Mouse (Mus musculus) kidney, embryonic 16.5 days (tissue): Measurements from ENCODE around the gene Enoph1. TPM values are rescaled to one million over a fixed set of nuclear protein-coding genes. Genes with fewer than 3 reads are reported as not detected.
A peak's percentile ranks its signal among the peaks of the same experiment; 100 is the strongest.

Source experiments
- ATAC-seq: fragments of 200-750 bp; cut with Nextera tagmentation; 2 replicates; pipeline ENCODE4 v1.8.0; 2017; ENCODE audit warnings: moderate TSS enrichment; ENCODE audit not compliant: low FRiP score, low TSS enrichment
- H3K27ac ChIP-seq: fragments of 300-500 bp; sonication (generic); 2 replicates; pipeline ENCODE4 v1.5.1; 2014; ENCODE audit warnings: low read length
- H3K27me3 ChIP-seq: fragments of 300-500 bp; sonication (generic); 2 replicates; pipeline ENCODE4 v1.6.1; 2014; ENCODE audit warnings: low read length, control low read depth, mixed read lengths; ENCODE audit not compliant: insufficient read depth
- H3K36me3 ChIP-seq: fragments of 300-500 bp; sonication (generic); 2 replicates; pipeline ENCODE4 v1.6.1; 2014; ENCODE audit warnings: low read length, control low read depth, mixed read lengths; ENCODE audit not compliant: insufficient read depth
- H3K4me1 ChIP-seq: fragments of 300-500 bp; sonication (generic); 2 replicates; pipeline ENCODE4 v1.6.1; 2014; ENCODE audit warnings: low read length, control low read depth, mixed read lengths; ENCODE audit not compliant: insufficient read depth
- H3K4me2 ChIP-seq: fragments of 300-500 bp; sonication (generic); replicated peaks from 2 replicates; pipeline ENCODE4 v1.6.1; 2014; ENCODE audit warnings: low read depth, low read length
- H3K4me3 ChIP-seq: fragments of 300-500 bp; sonication (generic); 2 replicates; pipeline ENCODE4 v1.5.1; 2014; ENCODE audit warnings: mild to moderate bottlenecking, low read length
- H3K9ac ChIP-seq: fragments of 300-500 bp; sonication (generic); replicated peaks from 2 replicates; pipeline ENCODE4 v1.6.1; 2014; ENCODE audit warnings: low read length
- H3K9me3 ChIP-seq: fragments of 300-500 bp; sonication (generic); 2 replicates; pipeline ENCODE4 v1.6.1; 2016; ENCODE audit warnings: low read length, control low read depth
- WGBS: fragments of 180-500 bp; shearing (Covaris S2); extraction: QIAGEN DNeasy Blood & Tissue Kit; methylation state at CpG from one replicate; pipeline ENCODE4 v1.1.7; 2014; 5-methylcytosine and 5-hydroxymethylcytosine counted together
- polyA plus RNA-seq: library from polyadenylated mRNA; unstranded; fragments of >200 nt; fragmentation: Nextera tagmentation; extraction: Ambion mirVana; gene quantifications from 2 replicates; pipeline ENCODE4 v1.2.1, GENCODE M21; 2015

The Enoph1 gene
- polyA plus RNA-seq, 1 experiment from 2014 or later: 52.1 TPM

DNA sequence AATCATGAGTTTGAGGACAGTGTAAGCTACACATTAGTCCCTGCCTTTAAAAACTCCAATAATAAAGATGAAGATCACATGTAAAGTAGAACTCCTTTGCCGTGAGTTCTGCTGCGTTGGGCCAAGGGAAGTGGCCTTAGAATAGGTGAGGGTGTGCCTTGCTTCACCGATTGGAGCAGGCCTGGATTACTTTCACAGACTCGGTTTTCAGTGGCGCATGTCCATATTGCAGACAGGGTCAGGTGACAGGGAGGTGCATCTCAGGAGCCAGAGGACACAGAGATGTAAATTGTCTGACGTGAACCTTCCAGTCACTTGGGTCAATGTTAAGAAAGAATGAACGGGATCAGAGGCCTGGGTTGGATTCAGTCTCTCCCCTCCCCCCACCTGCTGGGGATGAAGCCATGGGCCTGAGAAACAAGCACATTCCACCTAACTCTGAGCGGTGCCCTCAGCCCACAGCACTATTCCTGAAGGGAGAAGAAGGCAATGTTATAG, 7.4 kb downstream of the Enoph1 start:
- no peak overlapping the region for H3K4me2 ChIP-seq
- H3K27me3 ChIP-seq: no peaks in the 10 kb centered on the region
- no peak overlapping the region for H3K9ac ChIP-seq
- no peak overlapping the region for H3K27ac ChIP-seq
- 48% methylated on average over 8 of the region's 8 CpGs for WGBS
- H3K36me3 ChIP-seq: 0 out of 2 replicates have a peak, but pooled peaks cover 6% of the 10 kb centered on the region
- peaks cover 22% of the 10 kb centered on the region for H3K4me1 ChIP-seq
- 0 out of 2 replicates have a peak, but pooled peaks have one; percentile 20 for ATAC-seq
- H3K9me3 ChIP-seq: no peaks in the 10 kb centered on the region
- no peak overlapping the region for H3K4me3 ChIP-seq

DNA sequence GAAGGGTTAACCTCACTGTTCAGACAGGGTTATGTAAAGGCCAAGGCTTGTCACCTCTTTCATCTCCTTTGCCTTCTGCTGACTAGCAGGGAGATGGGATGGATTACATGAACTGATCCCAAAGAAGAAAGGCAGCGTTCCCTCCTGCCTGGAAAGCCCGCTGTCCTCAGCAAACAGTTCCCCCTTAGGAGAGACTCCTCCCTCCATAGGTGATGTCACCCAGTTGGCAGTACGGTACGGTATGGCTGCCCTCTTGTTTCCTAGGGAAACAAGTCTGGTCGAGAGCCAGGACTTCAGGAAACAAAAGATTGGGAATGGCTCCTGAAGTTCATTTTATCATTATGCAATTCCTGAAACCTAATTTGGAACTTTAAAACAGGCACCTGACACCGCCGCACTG, 8.1 kb downstream of the Enoph1 start:
- no peak overlapping the region for H3K27ac ChIP-seq
- 0 out of 2 replicates have a peak, but pooled peaks have one; percentile 52 for ATAC-seq
- H3K4me3 ChIP-seq: no peak overlapping the region
- no peaks in the 10 kb centered on the region for H3K27me3 ChIP-seq
- 45% methylated on average over 7 of the region's 7 CpGs for WGBS
- no peak overlapping the region for H3K9ac ChIP-seq
- peaks cover 10% of the 10 kb centered on the region; the same call in 1 of the 2 replicates for H3K36me3 ChIP-seq
- peaks cover 22% of the 10 kb centered on the region for H3K4me1 ChIP-seq
- H3K4me2 ChIP-seq: no peak overlapping the region
- H3K9me3 ChIP-seq: no peaks in the 10 kb centered on the region

DNA sequence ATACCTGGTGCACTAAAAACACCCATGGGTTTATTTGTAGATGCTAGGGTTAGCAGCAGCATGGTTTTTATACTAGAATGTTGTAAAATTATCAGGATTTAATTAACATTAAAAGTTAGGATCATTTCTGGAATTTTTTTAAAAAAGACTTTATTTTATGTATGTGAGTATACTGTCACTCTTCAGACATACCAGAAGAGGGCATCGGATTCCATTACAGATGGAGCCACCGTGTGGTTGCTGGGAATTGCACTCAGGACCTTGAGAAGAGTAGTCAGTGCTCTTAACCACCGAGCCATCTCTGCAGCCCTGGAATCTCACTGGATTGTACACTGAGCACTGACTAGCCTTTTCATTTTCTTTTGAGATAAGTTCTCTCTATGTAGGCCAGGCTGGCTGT, 10.1 kb downstream of the Enoph1 start:
- Histone ChIP-seq H3K4me2 (no peak overlapping the region), H3K36me3 (peaks cover 8% of the 10 kb centered on the region; the same call in 1 of the 2 replicates), H3K27me3 (no peaks in the 10 kb centered on the region), H3K4me1 (peaks cover 22% of the 10 kb centered on the region), H3K27ac (no peak overlapping the region), H3K9me3 (no peaks in the 10 kb centered on the region), H3K9ac (no peak overlapping the region), H3K4me3 (no peak overlapping the region)
- no peak for ATAC-seq
- WGBS: 88% methylated on average over 3 of the region's 3 CpGs

GRCm38 (mm10) chr5:100052728-100053127, 12.9 kb downstream of the Enoph1 start:
- WGBS: 88% methylated on average over 7 of the region's 7 CpGs
- H3K4me2 ChIP-seq: no peak overlapping the region
- no peak for ATAC-seq
- H3K9ac ChIP-seq: no peak overlapping the region
- peaks cover 8% of the 10 kb centered on the region; the same call in 1 of the 2 replicates for H3K36me3 ChIP-seq
- H3K27me3 ChIP-seq: no peaks in the 10 kb centered on the region
- H3K4me1 ChIP-seq: peaks cover 17% of the 10 kb centered on the region
- no peaks in the 10 kb centered on the region for H3K9me3 ChIP-seq
- no peak overlapping the region for H3K4me3 ChIP-seq
- no peak overlapping the region for H3K27ac ChIP-seq

DNA sequence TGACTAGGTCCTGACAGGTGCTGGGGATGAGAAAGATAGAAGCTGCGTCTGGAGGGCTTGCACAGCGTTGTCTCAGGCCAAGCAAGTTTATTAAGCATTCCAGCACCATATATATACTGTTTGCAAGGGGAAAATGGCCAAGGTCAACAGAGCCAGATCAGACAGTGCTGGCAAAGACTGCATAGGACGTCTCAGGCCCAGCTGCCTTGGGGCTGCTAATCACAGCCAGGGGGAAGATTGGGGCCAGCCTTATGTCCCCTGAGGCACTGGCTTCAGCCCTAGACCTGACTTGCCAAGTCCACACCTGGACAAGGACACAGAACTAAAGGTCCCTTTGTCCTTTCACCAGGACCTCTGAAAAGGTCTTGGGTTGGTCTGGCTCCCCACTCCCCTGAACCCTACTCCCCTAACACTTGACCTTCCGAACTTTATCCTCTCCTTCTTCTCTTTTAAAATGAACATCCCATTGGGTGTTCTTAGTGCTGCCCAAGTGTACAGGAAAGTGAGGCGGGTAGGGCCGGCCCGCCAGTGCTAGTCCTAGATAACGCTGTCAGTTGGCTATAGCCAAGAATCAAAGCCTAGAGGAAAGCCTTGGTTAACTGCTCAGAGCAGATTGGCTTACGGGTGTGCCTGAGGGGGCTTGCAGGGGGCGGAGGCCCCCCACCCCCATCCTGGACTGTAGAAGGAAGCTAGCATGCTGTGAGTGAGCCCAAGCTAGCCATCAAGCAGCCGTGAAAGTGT, 15.2 kb downstream of the Enoph1 start:
- Histone ChIP-seq H3K9ac (no peak overlapping the region), H3K27me3 (no peaks in the 10 kb centered on the region), H3K27ac (no peak overlapping the region), H3K4me1 (0 out of 2 replicates have a peak, but pooled peaks cover 7% of the 10 kb centered on the region), H3K36me3 (peaks cover 8% of the 10 kb centered on the region; the same call in 1 of the 2 replicates), H3K9me3 (no peaks in the 10 kb centered on the region), H3K4me3 (no peak overlapping the region), H3K4me2 (no peak overlapping the region)
- ATAC-seq: no peak
- WGBS: 81% methylated on average over 11 of the region's 11 CpGs

DNA sequence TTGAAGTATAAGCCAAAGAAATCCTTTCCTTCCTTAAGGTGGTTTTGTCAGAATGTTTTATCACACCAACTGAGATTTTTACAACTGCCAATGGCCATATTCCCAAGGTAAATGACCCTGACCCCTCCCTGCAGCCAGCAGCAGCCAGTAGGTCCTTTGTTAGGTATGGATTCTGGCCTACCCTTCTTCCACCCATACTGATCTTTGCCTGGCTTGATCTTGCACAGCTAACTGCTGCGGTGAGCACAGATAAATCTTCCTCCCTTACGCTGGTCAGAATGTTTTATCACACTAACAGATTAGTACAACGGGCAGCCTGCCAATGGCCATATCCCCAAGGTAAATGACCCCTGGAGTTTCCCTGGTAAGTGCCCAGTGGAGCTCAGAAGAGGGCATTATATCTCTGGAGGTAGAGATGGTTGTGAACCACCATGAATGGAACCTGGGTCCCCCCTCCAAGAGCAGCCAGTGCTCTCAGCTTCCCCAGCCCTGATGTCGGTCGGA, 16.1 kb downstream of the Enoph1 start:
- 57% methylated on average over 5 of the region's 5 CpGs for WGBS
- Histone ChIP-seq H3K4me1 (0 out of 2 replicates have a peak, but pooled peaks cover 7% of the 10 kb centered on the region), H3K27ac (no peak overlapping the region), H3K4me2 (no peak overlapping the region), H3K4me3 (no peak overlapping the region), H3K9me3 (no peaks in the 10 kb centered on the region), H3K27me3 (no peaks in the 10 kb centered on the region), H3K9ac (no peak overlapping the region), H3K36me3 (peaks cover 17% of the 10 kb centered on the region)
- no peak for ATAC-seq

GRCm38 (mm10) chr5:100057461-100058209, 17.9 kb downstream of the Enoph1 start:
- H3K4me3 ChIP-seq: no peak overlapping the region
- 78% methylated on average over 14 of the region's 15 CpGs for WGBS
- no peak overlapping the region for H3K27ac ChIP-seq
- H3K4me1 ChIP-seq: 0 out of 2 replicates have a peak, but pooled peaks cover 7% of the 10 kb centered on the region
- no peak overlapping the region for H3K9ac ChIP-seq
- no peaks in the 10 kb centered on the region for H3K27me3 ChIP-seq
- peaks cover 26% of the 10 kb centered on the region for H3K36me3 ChIP-seq
- H3K4me2 ChIP-seq: no peak overlapping the region
- ATAC-seq: no peak
- H3K9me3 ChIP-seq: no peaks in the 10 kb centered on the region

DNA sequence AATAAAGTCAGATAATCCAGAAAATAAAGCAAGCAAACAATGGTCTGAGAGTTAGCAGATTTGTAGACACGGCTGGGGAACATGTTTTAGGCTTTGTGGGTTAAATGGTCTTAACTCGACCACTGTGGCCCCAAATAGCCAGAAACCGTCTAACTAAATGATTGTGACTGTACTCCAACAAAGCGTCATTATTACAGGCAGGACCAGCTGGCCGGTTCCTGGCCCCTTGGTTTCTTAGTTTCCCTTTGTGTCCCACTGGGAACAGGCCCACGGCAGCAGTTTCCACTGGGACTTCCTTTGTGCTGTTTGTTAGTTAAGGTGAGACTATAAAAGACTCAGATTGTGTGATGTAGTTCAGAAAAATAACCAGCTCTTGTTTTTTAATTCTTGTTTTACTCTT, 18.9 kb downstream of the Enoph1 start:
- H3K9me3 ChIP-seq: no peaks in the 10 kb centered on the region
- 0 out of 2 replicates have a peak, but pooled peaks cover 7% of the 10 kb centered on the region for H3K4me1 ChIP-seq
- WGBS: 65% methylated on average over 6 of the region's 6 CpGs
- H3K27me3 ChIP-seq: no peaks in the 10 kb centered on the region
- H3K27ac ChIP-seq: no peak overlapping the region
- no peak overlapping the region for H3K4me3 ChIP-seq
- peaks cover 34% of the 10 kb centered on the region for H3K36me3 ChIP-seq
- no peak for ATAC-seq
- H3K4me2 ChIP-seq: no peak overlapping the region
- H3K9ac ChIP-seq: no peak overlapping the region

DNA sequence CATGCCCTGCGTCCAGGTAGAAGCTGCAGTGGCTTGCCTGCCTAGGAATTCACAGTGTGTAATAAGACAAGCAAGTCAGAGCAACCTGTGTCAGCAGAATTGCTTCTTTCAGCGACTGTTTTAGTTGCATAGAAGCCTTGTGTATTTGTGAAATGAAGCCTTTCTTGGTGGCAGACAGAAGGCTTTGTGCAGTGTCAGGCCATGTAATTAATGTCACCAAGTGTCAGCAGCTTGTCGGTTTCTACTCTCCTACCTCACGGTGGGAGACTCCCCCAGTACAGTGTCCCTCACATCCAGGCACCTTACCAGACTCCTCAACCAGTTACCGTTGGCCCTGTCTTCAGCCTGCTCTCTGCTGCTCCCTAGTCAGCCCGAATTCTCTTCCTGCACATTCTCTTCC, 19.5 kb downstream of the Enoph1 start:
- H3K36me3 ChIP-seq: peaks cover 40% of the 10 kb centered on the region
- H3K4me1 ChIP-seq: 0 out of 2 replicates have a peak, but pooled peaks cover 7% of the 10 kb centered on the region
- WGBS: 43% methylated on average over 6 of the region's 6 CpGs
- no peak overlapping the region for H3K27ac ChIP-seq
- no peaks in the 10 kb centered on the region for H3K27me3 ChIP-seq
- no peak overlapping the region for H3K9ac ChIP-seq
- ATAC-seq: no peak
- H3K4me2 ChIP-seq: no peak overlapping the region
- H3K9me3 ChIP-seq: no peaks in the 10 kb centered on the region
- no peak overlapping the region for H3K4me3 ChIP-seq
